Mouse (Mus musculus): ENCODE results near the gene Hlx. TPM values are rescaled to one million over a fixed set of nuclear protein-coding genes. Genes with fewer than 3 reads are reported as not detected.
A peak's percentile ranks its signal among the peaks of the same experiment; 100 is the strongest.

Gene Hlx
- polyA plus RNA-seq (2015; fragmentation: Nextera tagmentation; extraction: Ambion mirVana) = 12.1 and 12.7 TPM in 2 replicates

DNA sequence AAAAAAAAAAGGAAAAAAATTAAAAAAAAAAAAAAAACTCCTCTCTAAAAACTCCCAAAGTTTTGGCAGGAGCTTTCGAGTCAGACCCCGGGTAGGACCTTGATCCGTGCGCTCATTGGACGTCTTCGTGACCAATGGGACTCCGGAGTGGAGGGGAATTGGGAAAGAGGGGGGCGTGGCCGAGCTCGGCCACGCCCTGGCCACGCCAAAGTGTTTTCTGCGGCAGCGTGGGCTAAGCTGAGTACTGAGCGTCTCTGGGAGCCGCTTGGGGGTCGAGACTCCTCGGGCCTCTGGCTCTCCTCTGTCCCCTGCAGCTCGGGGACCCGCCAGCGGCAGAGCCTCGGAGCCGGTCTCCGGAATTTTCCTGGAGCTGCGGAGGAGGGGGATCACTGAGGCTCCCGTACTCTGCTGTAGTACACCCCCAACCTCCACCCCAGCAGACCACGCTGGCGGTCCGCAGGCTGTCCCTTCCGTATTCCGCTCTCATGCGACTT, at the start of gene Hlx:
Hlx (minus strand) TSS at position 64 of the 494 bp plus-strand sequence.
- Histone ChIP-seq H3K27ac (peak within 1 kb of the TSS; percentile 77), H3K9me3 (replicated peaks; ENCODE audit: low read length) (no peaks in the 10 kb centered on the region), H3K4me3 (replicated peaks; ENCODE audit: low read depth, low read length) (peak within 1 kb of the TSS; percentile 62), H3K9ac (ENCODE audit: low read depth, low read length) (peak within 1 kb of the TSS; percentile 65), H3K4me2 (ENCODE audit: low read length) (peak within 1 kb of the TSS; percentile 80), H3K27me3 (ENCODE audit: insufficient read depth, low read length) (peaks cover 72% of the 10 kb centered on the region), H3K36me3 (ENCODE audit: insufficient read depth, low read length) (no peaks in the 10 kb centered on the region), H3K4me1 (replicated peaks; ENCODE audit: insufficient read depth, low read length) (peaks cover 15% of the 10 kb centered on the region; the same call in 1 of the 2 replicates)
- peak; percentile 79 for ATAC-seq (replicated peaks; ENCODE audit: low FRiP score, low read depth)
- peak; percentile 92 for DNase-seq (ENCODE audit: low spot score)
- WGBS = under 1% methylated on average over 32 of the region's 32 CpGs
- no peak for TF ChIP-seq CTCF (IDR thresholded peaks at IDR 0.05; ENCODE audit: low read depth)

DNA sequence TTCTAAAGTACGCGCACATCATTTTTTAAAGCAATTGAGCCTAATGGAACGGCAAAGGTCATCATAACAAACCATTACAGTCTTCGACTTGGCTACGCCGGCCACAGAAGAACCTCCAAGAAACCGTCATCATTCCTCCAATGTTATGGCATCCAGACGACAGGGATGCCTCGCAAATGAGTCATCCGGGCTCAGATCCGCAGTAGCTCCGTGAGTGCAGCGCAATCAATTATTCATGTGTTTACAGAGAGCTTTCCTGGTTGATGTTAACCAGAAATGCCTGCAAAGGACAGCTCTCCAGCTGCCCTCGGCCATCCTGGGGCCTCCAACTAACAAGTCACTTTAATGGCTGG, 49.7 kb upstream of the Hlx start:
- Histone ChIP-seq H3K4me2 (ENCODE audit: low read length) (no peak overlapping the region), H3K9ac (ENCODE audit: low read depth, low read length) (no peak overlapping the region), H3K9me3 (replicated peaks; ENCODE audit: low read length) (no peaks in the 10 kb centered on the region), H3K27me3 (ENCODE audit: insufficient read depth, low read length) (no peaks in the 10 kb centered on the region), H3K27ac (no peak overlapping the region), H3K36me3 (ENCODE audit: insufficient read depth, low read length) (no peaks in the 10 kb centered on the region), H3K4me1 (replicated peaks; ENCODE audit: insufficient read depth, low read length) (no peaks in the 10 kb centered on the region), H3K4me3 (replicated peaks; ENCODE audit: low read depth, low read length) (no peak overlapping the region)
- 43% methylated on average over 14 of the region's 14 CpGs for WGBS
- ATAC-seq (replicated peaks; ENCODE audit: low FRiP score, low read depth) = peak; percentile 59; the same call in 1 of the 2 replicates
- DNase-seq (ENCODE audit: low spot score) = peak; percentile 89
- no peak for TF ChIP-seq CTCF (IDR thresholded peaks at IDR 0.05; ENCODE audit: low read depth)

DNA sequence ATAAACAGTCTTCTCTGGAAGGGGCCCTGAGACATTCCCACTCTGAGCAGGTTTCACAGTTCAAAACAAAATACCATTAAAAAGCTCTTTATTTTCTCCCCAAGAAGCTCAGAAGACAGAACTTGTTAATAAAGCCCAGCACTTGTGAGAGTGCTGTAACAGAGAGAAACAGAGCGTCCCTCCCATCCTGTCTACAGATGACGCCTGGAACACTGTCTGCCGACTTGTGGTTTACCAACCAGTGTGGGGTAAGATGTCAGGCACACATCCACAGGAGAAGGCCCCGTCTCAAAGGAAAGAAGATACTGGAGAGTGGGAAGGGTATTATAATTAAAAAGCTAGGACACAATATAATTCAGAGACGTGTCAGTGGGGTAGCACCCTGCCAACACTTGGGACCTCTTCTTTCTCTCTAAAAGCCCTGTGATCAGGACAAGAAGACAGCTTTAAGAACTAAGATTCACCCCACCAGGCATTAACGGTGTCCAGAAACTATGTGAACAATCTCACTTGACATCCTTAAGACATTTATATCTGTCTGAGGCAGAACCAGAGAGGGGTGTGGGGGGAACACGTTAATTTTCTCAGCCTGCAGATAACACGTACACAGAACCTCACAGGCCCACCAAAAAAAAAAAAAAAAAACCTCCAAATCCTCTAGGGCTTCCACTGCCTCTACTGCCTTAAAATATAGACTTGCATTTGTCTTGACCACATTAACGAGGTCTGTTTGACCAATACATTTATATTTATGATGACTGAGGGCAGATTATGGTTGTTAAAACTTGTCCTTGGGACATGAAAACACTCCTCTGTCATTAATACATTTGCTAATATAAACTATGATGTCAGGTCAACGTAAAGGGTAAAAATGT, 49.1 kb upstream of the Hlx start:
- Histone ChIP-seq H3K27me3 (ENCODE audit: insufficient read depth, low read length) (0 out of 2 replicates have a peak, but pooled peaks cover 5% of the 10 kb centered on the region), H3K36me3 (ENCODE audit: insufficient read depth, low read length) (no peaks in the 10 kb centered on the region), H3K4me3 (replicated peaks; ENCODE audit: low read depth, low read length) (no peak overlapping the region), H3K9ac (ENCODE audit: low read depth, low read length) (no peak overlapping the region), H3K9me3 (replicated peaks; ENCODE audit: low read length) (no peaks in the 10 kb centered on the region), H3K27ac (no peak overlapping the region), H3K4me1 (replicated peaks; ENCODE audit: insufficient read depth, low read length) (no peaks in the 10 kb centered on the region), H3K4me2 (ENCODE audit: low read length) (no peak overlapping the region)
- WGBS = 51% methylated on average over 10 of the region's 10 CpGs
- TF ChIP-seq CTCF (IDR thresholded peaks at IDR 0.05; ENCODE audit: low read depth) = no peak
- ATAC-seq (replicated peaks; ENCODE audit: low FRiP score, low read depth) (no peak), DNase-seq (ENCODE audit: low spot score) (no peak)

DNA sequence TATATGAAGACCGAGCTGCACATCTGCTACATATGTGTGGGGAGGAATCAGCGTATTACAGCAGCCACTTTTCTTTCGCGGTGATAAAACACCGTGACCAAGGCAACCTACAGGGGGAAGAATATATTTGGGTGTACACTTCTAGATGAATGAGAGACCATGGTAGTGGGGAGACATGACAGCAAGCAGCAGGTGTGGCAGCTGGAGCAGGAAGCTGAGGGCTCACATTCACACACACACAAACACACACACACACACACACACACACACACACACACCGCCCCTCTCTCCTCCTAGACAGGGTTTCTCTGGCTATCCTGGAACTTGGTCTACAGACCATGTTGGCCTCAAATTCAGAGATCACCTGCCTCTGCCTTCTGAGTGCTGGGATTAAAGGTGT, 45.7 kb upstream of the Hlx start:
- Histone ChIP-seq H3K36me3 (ENCODE audit: insufficient read depth, low read length) (no peaks in the 10 kb centered on the region), H3K27me3 (ENCODE audit: insufficient read depth, low read length) (peaks cover 14% of the 10 kb centered on the region; the same call in 1 of the 2 replicates), H3K27ac (no peak overlapping the region), H3K9me3 (replicated peaks; ENCODE audit: low read length) (no peaks in the 10 kb centered on the region), H3K9ac (ENCODE audit: low read depth, low read length) (no peak overlapping the region), H3K4me2 (ENCODE audit: low read length) (no peak overlapping the region), H3K4me3 (replicated peaks; ENCODE audit: low read depth, low read length) (no peak overlapping the region), H3K4me1 (replicated peaks; ENCODE audit: insufficient read depth, low read length) (no peaks in the 10 kb centered on the region)
- TF ChIP-seq CTCF (IDR thresholded peaks at IDR 0.05; ENCODE audit: low read depth) = no peak
- ATAC-seq (replicated peaks; ENCODE audit: low FRiP score, low read depth) = no peak
- WGBS = 89% methylated on average over 6 of the region's 6 CpGs
- DNase-seq (ENCODE audit: low spot score) = no peak

- Histone ChIP-seq H3K27me3 (ENCODE audit: insufficient read depth, low read length) (peaks cover 14% of the 10 kb centered on the region; the same call in 1 of the 2 replicates), H3K4me3 (replicated peaks; ENCODE audit: low read depth, low read length) (no peak overlapping the region), H3K4me1 (replicated peaks; ENCODE audit: insufficient read depth, low read length) (no peaks in the 10 kb centered on the region), H3K9ac (ENCODE audit: low read depth, low read length) (no peak overlapping the region), H3K27ac (no peak overlapping the region), H3K4me2 (ENCODE audit: low read length) (no peak overlapping the region), H3K9me3 (replicated peaks; ENCODE audit: low read length) (no peaks in the 10 kb centered on the region), H3K36me3 (ENCODE audit: insufficient read depth, low read length) (no peaks in the 10 kb centered on the region)
- no peak for ATAC-seq (replicated peaks; ENCODE audit: low FRiP score, low read depth)
- DNase-seq (ENCODE audit: low spot score) = no peak
- 27% methylated on average over 22 of the region's 22 CpGs for WGBS
- peak; percentile 26; the same call in 1 of the 2 replicates for TF ChIP-seq CTCF (IDR thresholded peaks at IDR 0.05; ENCODE audit: low read depth)
These were observed 44.8 kb upstream of the Hlx start for GRCm38 (mm10) chr1:184777061-184777795.

DNA sequence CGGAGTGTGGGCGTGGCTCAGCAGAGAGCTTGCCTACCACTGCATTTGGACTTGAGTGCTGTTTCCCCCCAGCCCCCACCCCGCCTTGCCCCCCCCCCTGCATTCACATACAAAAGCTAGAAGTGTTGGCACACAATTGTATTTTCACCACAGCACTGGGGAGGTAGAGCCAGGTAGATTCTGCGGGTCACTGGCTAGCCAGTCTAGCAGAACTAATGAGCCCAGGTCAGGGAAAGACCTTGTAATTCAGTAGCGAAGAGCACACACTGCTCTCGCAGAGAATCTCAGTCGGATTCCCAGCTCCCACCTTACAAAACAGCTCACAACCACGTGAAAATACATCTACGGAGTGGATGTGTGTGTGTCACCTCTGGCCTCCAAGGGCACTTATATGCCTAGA, 42.9 kb upstream of the Hlx start:
- no peak overlapping the region for H3K4me2 ChIP-seq (ENCODE audit: low read length)
- H3K9ac ChIP-seq (ENCODE audit: low read depth, low read length) = no peak overlapping the region
- H3K36me3 ChIP-seq (ENCODE audit: insufficient read depth, low read length) = no peaks in the 10 kb centered on the region
- H3K4me1 ChIP-seq (replicated peaks; ENCODE audit: insufficient read depth, low read length) = 0 out of 2 replicates have a peak, but pooled peaks cover 4% of the 10 kb centered on the region
- H3K9me3 ChIP-seq (replicated peaks; ENCODE audit: low read length) = no peaks in the 10 kb centered on the region
- H3K27me3 ChIP-seq (ENCODE audit: insufficient read depth, low read length) = peaks cover 14% of the 10 kb centered on the region; the same call in 1 of the 2 replicates
- TF ChIP-seq CTCF (IDR thresholded peaks at IDR 0.05; ENCODE audit: low read depth) = no peak
- no peak overlapping the region for H3K4me3 ChIP-seq (replicated peaks; ENCODE audit: low read depth, low read length)
- H3K27ac ChIP-seq = no peak overlapping the region
- DNase-seq (ENCODE audit: low spot score) (no peak), ATAC-seq (replicated peaks; ENCODE audit: low FRiP score, low read depth) (no peak)
- WGBS = 39% methylated on average over 9 of the region's 9 CpGs

Data from kidney, postnatal 0 days (tissue).